Comparison of ENCODE assay signal across 19 mouse cellular contexts in genomic region chr1:156432498-156432897, GRCm38 (mm10). TPM values are rescaled to one million over a fixed set of nuclear protein-coding genes. Genes with fewer than 3 reads are reported as not detected.
"Had no signal": no experiment of that assay in that cellular context is flagged by ENCODE, and none has a peak within 500 bp of the region (broad histone marks: within the 10 kb centered on the region; RNA-seq: fewer than 3 reads in every experiment).

No protein-coding gene starts in this region.

- H3K4me1 ChIP-seq: kidney, embryonic 15.5 days; limb, embryonic 10.5 days; limb, embryonic 13.5 days; liver, embryonic 12.5 days; liver, embryonic 15.5 days; lung, embryonic 15.5 days had no signal

- H3K27ac ChIP-seq: kidney, embryonic 15.5 days; layer of hippocampus, adult 2 months; limb, embryonic 10.5 days; limb, embryonic 13.5 days; liver, embryonic 12.5 days; liver, embryonic 15.5 days; lung, embryonic 15.5 days had no signal

- H3K4me3 ChIP-seq: kidney, embryonic 15.5 days; layer of hippocampus, adult 2 months; limb, embryonic 10.5 days; limb, embryonic 13.5 days; liver, embryonic 12.5 days; liver, embryonic 15.5 days; lung, embryonic 15.5 days had no signal

- DNase-seq: kidney, adult 2 months; kidney, postnatal 10 days; kidney, postnatal 36 days; layer of hippocampus, adult 9-11 months; liver; lung, postnatal 10 days; lung, postnatal 36 days; midbrain, embryonic 14.5 days; thymus, postnatal 25 days had no signal

- H3K9me3 ChIP-seq: kidney, embryonic 15.5 days; limb, embryonic 10.5 days; limb, embryonic 13.5 days; liver, embryonic 12.5 days; liver, embryonic 15.5 days; lung, embryonic 15.5 days had no signal

- H3K4me2 ChIP-seq: kidney, embryonic 15.5 days; limb, embryonic 13.5 days; liver, embryonic 12.5 days; liver, embryonic 15.5 days; lung, embryonic 15.5 days; midbrain, embryonic 11.5 days had no signal

- ATAC-seq: liver, embryonic 12.5 days had no signal

- H3K9ac ChIP-seq: kidney, embryonic 15.5 days; limb, embryonic 13.5 days; liver, embryonic 12.5 days; liver, embryonic 15.5 days; lung, embryonic 15.5 days had no signal

- H3K27me3 ChIP-seq: kidney, embryonic 15.5 days; limb, embryonic 13.5 days; liver, embryonic 12.5 days; liver, embryonic 15.5 days; lung, embryonic 15.5 days had no signal

RNA-seq across cellular contexts. Expression of gene Axdnd1, which starts 11.5 kb away (rescaled TPM):
- total RNA-seq: midbrain, postnatal 0 days had no signal
- polyA plus RNA-seq: kidney, adult 2 months; liver, embryonic 12.5 days; liver, embryonic 15.5 days; neural tube, embryonic 11.5 days had no signal
